Mouse (Mus musculus): ENCODE measurements at regions not wholly inside any gene's neighbourhood (a gene's known extent, or its start where the extent isn't known, plus 50 kb on each side); places are given as distances from the start of the nearest gene placed in this dataset.

DNA sequence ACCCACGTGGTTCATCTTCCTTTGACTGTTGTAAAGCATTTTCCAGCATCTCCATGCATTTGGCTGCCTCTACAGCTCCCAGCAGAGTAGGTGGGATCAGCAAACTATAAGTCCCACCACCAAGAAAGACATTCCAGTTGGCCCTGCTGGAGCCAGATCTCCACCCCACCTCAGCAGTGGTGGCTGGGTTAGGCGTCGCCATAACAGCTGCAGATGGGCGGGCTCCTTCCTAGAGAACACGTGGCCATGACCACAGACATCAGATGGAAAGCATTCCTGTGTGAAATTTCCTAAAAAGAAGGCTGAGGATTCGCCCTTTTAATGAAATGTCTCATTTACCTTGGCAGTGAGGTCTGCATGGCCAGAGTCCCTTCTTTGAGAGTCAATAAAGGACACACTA, 140.0 kb upstream of the Bmp4 start:
- no peaks in the 10 kb centered on the region for H3K27me3 ChIP-seq (ENCODE audit: insufficient read depth, low read length)
- no peaks in the 10 kb centered on the region for H3K9me3 ChIP-seq (ENCODE audit: low read depth, low read length)
- no peak overlapping the region for H3K4me2 ChIP-seq
- H3K9ac ChIP-seq = no peak overlapping the region
- no peak for TF ChIP-seq CTCF (IDR thresholded peaks at IDR 0.05; ENCODE audit: low read depth)
- DNase-seq (no peak), ATAC-seq (ENCODE audit: insufficient read depth) (no peak)
- WGBS = 84% methylated on average over 6 of the region's 6 CpGs
- H3K4me3 ChIP-seq (ENCODE audit: low read depth, low read length) = no peak overlapping the region
- no peaks in the 10 kb centered on the region for H3K36me3 ChIP-seq (ENCODE audit: insufficient read depth)
- no peak overlapping the region for H3K27ac ChIP-seq (ENCODE audit: low read depth)
- no peaks in the 10 kb centered on the region for H3K4me1 ChIP-seq (ENCODE audit: insufficient read depth)

DNA sequence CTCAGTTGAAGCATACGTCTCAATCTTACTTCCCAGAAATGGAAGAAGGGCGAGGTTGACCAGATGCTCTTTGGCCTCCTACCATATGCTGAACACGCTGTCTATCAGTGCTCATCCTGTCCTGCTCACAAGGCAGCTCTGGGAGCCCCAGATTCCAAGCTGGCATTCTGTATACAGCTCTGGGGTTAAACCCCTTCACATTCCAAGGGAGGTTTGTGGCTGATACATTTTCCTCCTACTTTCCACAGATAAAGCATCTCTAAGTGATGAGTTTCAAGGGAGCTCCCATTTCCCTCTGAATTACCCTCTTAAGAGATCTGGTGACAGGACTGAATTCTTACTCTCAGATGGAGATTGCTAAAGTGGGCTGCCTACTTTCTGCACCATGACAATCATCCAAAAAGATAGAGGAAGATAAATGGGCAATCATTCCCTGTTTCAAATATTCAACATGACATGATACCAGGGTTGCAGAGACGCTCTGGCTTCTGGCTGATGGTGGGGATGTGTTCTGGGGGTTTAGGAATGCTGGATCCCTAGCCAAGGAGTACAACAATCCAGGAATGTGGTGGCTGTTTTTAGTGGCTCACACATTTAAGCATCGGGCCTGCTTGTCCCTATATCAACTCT, 138.7 kb upstream of the Bmp4 start:
- no peak for TF ChIP-seq CTCF (IDR thresholded peaks at IDR 0.05; ENCODE audit: low read depth)
- Histone ChIP-seq H3K9me3 (ENCODE audit: low read depth, low read length) (no peaks in the 10 kb centered on the region), H3K4me1 (ENCODE audit: insufficient read depth) (no peaks in the 10 kb centered on the region), H3K4me3 (ENCODE audit: low read depth, low read length) (no peak overlapping the region), H3K27me3 (ENCODE audit: insufficient read depth, low read length) (no peaks in the 10 kb centered on the region), H3K36me3 (ENCODE audit: insufficient read depth) (no peaks in the 10 kb centered on the region), H3K27ac (ENCODE audit: low read depth) (no peak overlapping the region), H3K9ac (no peak overlapping the region), H3K4me2 (no peak overlapping the region)
- WGBS = 62% methylated on average over 5 of the region's 5 CpGs
- DNase-seq = peak; percentile 37
- ATAC-seq (ENCODE audit: insufficient read depth) = no peak

DNA sequence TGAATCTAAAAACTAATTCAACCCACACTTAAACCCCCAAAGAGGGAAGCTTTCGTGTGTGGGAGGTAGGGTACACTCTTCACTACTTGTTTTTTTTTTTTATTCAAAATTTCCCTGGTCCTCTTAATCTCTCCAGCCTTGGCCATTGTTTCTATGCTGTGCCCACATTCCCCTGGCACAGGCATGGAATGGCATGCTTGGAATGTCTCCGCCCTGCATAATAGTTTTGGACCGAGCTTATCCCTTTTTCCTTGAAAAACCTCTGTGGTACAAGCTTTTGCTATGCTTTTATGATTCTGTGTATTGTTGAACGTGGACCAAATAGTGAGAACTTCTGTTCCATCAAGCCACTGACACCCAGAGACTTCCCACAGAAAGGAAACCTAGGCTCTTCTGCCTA, 126.8 kb upstream of the Bmp4 start:
- no peak overlapping the region for H3K4me3 ChIP-seq (ENCODE audit: low read depth, low read length)
- TF ChIP-seq CTCF (IDR thresholded peaks at IDR 0.05; ENCODE audit: low read depth) = no peak
- DNase-seq (peak; percentile 53), ATAC-seq (ENCODE audit: insufficient read depth) (no peak)
- 58% methylated on average over 4 of the region's 4 CpGs for WGBS
- no peaks in the 10 kb centered on the region; the same call in 1 of the 2 replicates for H3K4me1 ChIP-seq (ENCODE audit: insufficient read depth)
- H3K27ac ChIP-seq (ENCODE audit: low read depth) = no peak overlapping the region
- no peak overlapping the region for H3K4me2 ChIP-seq
- H3K9me3 ChIP-seq (ENCODE audit: low read depth, low read length) = no peaks in the 10 kb centered on the region
- no peaks in the 10 kb centered on the region for H3K27me3 ChIP-seq (ENCODE audit: insufficient read depth, low read length)
- H3K9ac ChIP-seq = no peak overlapping the region
- H3K36me3 ChIP-seq (ENCODE audit: insufficient read depth) = no peaks in the 10 kb centered on the region

DNA sequence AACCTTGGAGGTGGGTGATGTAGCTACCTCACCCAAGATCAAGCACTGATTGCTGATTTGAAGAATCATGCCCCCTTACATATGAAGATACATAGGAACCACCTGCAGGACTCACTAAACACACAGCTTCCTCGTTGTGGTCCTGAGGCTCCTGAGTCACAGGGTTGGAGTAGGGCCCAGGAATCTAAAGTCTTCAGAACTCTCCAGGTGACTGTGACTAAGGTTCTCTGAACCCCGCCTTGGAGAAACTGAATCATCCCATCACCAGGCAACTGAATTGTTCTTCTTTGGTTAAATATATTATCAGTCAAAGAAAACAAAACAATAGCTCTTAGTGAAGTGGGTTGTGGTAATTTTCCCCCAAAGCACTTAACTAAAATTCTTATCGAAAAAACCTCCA, 125.8 kb upstream of the Bmp4 start:
- no peaks in the 10 kb centered on the region for H3K9me3 ChIP-seq (ENCODE audit: low read depth, low read length)
- DNase-seq = no peak
- no peak for TF ChIP-seq CTCF (IDR thresholded peaks at IDR 0.05; ENCODE audit: low read depth)
- H3K4me2 ChIP-seq = no peak overlapping the region
- H3K36me3 ChIP-seq (ENCODE audit: insufficient read depth) = no peaks in the 10 kb centered on the region
- no peak overlapping the region for H3K27ac ChIP-seq (ENCODE audit: low read depth)
- ATAC-seq (ENCODE audit: insufficient read depth) = no peak
- H3K4me3 ChIP-seq (ENCODE audit: low read depth, low read length) = no peak overlapping the region
- H3K9ac ChIP-seq = no peak overlapping the region
- 74% methylated on average over 3 of the region's 3 CpGs for WGBS
- no peaks in the 10 kb centered on the region; the same call in 1 of the 2 replicates for H3K4me1 ChIP-seq (ENCODE audit: insufficient read depth)
- no peaks in the 10 kb centered on the region for H3K27me3 ChIP-seq (ENCODE audit: insufficient read depth, low read length)

DNA sequence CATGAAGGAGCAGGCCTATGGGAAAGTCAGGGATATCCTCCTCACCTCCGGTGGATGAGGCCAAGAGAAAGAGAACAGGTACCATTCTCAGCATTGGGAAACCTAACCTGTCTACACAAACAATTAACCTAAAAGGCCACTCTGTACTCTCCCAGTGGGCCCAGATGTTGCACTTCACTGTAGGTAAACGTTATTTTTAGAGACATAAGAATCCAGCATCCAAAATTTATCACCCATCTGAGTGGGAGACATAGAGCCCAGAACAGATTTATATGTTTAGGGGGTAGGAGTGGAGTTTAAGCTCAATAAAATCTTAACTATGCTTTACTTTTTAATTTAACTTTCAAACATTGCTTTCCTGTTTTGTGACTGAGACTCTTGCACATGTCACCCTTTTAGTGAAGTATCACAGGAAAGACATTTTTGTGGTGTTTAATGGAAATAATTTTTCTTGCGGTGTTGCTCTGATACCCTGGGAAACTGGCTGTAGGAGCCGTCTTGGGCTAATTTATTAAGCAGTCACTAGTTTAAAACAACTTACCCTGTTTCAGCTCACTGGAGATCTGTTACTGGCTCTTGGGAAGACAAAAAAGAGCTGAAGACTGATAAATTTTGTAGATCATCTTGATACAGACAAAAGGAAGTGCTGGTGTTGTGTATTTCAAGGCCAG, 123.9 kb upstream of the Bmp4 start:
- DNase-seq = no peak
- WGBS = 69% methylated on average over 4 of the region's 4 CpGs

DNA sequence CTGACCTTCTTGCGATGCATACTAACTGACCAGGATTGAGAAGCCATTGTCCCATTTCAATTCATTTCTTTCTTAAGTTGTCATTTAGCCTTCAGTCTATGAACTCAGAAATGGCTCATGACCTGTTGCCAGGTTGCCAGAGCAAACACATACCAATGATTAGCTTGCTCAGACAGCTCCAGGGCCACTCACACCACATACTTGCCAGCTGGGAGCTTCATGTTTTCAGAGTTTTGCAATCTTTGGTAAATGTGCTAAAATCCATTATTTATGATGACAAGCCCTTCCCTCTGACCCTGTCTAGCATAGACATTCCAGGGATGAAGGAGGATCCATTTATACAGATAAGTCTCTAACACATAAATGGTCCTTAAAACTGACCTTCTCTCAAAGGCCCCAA, 121.6 kb upstream of the Bmp4 start:
- Histone ChIP-seq H3K27ac (ENCODE audit: low read depth) (no peak overlapping the region), H3K36me3 (ENCODE audit: insufficient read depth) (no peaks in the 10 kb centered on the region), H3K9ac (no peak overlapping the region), H3K9me3 (ENCODE audit: low read depth, low read length) (no peaks in the 10 kb centered on the region), H3K4me2 (no peak overlapping the region), H3K4me3 (ENCODE audit: low read depth, low read length) (no peak overlapping the region), H3K27me3 (ENCODE audit: insufficient read depth, low read length) (no peaks in the 10 kb centered on the region), H3K4me1 (ENCODE audit: insufficient read depth) (no peaks in the 10 kb centered on the region)
- no peak for DNase-seq
- no peak for TF ChIP-seq CTCF (IDR thresholded peaks at IDR 0.05; ENCODE audit: low read depth)
- 85% methylated on average over 1 of the region's 1 CpGs for WGBS
- ATAC-seq (ENCODE audit: insufficient read depth) = no peak

More for the DNA sequence above, 123.9 kb upstream of the Bmp4 start:
- H3K9me3 ChIP-seq (ENCODE audit: low read depth, low read length) = no peaks in the 10 kb centered on the region
- H3K36me3 ChIP-seq (ENCODE audit: insufficient read depth) = no peaks in the 10 kb centered on the region
- no peak overlapping the region for H3K27ac ChIP-seq (ENCODE audit: low read depth)
- H3K9ac ChIP-seq = no peak overlapping the region
- H3K4me1 ChIP-seq (ENCODE audit: insufficient read depth) = no peaks in the 10 kb centered on the region; the same call in 1 of the 2 replicates
- H3K4me3 ChIP-seq (ENCODE audit: low read depth, low read length) = no peak overlapping the region
- no peak overlapping the region for H3K4me2 ChIP-seq
- no peak for ATAC-seq (ENCODE audit: insufficient read depth)
- H3K27me3 ChIP-seq (ENCODE audit: insufficient read depth, low read length) = no peaks in the 10 kb centered on the region
- TF ChIP-seq CTCF (IDR thresholded peaks at IDR 0.05; ENCODE audit: low read depth) = no peak

DNA sequence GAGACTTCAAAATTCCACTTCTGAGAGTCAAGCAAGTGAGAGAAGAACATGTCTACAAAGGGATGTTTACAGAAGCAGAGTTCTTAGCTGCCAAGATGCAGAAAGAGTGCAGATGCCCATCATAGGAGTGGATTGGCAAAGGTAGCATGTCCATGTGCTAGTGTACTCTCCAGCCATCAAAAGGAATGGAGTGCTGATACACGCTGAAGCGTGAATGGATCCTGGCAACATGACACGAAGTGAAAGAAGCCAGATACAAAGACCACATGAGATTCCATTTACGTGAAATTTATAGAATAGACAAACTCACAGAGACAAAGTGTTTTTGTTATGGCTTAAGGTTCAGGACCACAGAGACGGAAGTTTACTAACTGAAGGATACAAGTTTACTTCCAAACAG, 118.4 kb upstream of the Bmp4 start:
- Histone ChIP-seq H3K27ac (ENCODE audit: low read depth) (no peak overlapping the region), H3K4me3 (ENCODE audit: low read depth, low read length) (no peak overlapping the region), H3K9me3 (ENCODE audit: low read depth, low read length) (no peaks in the 10 kb centered on the region), H3K4me1 (ENCODE audit: insufficient read depth) (no peaks in the 10 kb centered on the region), H3K27me3 (ENCODE audit: insufficient read depth, low read length) (no peaks in the 10 kb centered on the region), H3K36me3 (ENCODE audit: insufficient read depth) (no peaks in the 10 kb centered on the region), H3K9ac (no peak overlapping the region), H3K4me2 (no peak overlapping the region)
- WGBS = 70% methylated on average over 5 of the region's 5 CpGs
- ATAC-seq (ENCODE audit: insufficient read depth) = no peak
- TF ChIP-seq CTCF (IDR thresholded peaks at IDR 0.05; ENCODE audit: low read depth) = no peak
- DNase-seq = no peak

Measured in lung, embryonic 14.5 days (tissue).